Mouse (Mus musculus) heart, embryonic 11.5 days (tissue): ENCODE results near the gene Steap3. TPM values are rescaled to one million over a fixed set of nuclear protein-coding genes. Genes with fewer than 3 reads are reported as not detected.

Experiments used
- ATAC-seq: fragments of 200-750 bp; cut with Nextera tagmentation; replicated peaks from 2 replicates; pipeline ENCODE4 v1.8.0; 2017; ENCODE audit warnings: moderate library complexity; ENCODE audit not compliant: insufficient number of reproducible peaks, low FRiP score, low TSS enrichment
- H3K27ac ChIP-seq: fragments of 300-500 bp; sonication (generic); 2 replicates; pipeline ENCODE4 v1.5.1; 2014; ENCODE audit warnings: mild to moderate bottlenecking, low read depth, low read length
- H3K27me3 ChIP-seq: fragments of 300-500 bp; sonication (generic); 2 replicates; pipeline ENCODE4 v1.6.1; 2014; ENCODE audit warnings: mild to moderate bottlenecking, low read length, mixed read lengths; ENCODE audit not compliant: control insufficient read depth, insufficient read depth
- H3K36me3 ChIP-seq: fragments of 300-500 bp; sonication (generic); 2 replicates; pipeline ENCODE4 v1.6.1; 2014; ENCODE audit warnings: mild to moderate bottlenecking, low read length, moderate library complexity, mixed read lengths; ENCODE audit not compliant: control insufficient read depth, insufficient read depth
- H3K4me1 ChIP-seq: fragments of 300-500 bp; sonication (generic); 2 replicates; pipeline ENCODE4 v1.6.1; 2014; ENCODE audit warnings: low read length; ENCODE audit not compliant: control insufficient read depth, insufficient read depth
- H3K4me2 ChIP-seq: fragments of 300-500 bp; sonication (generic); 2 replicates; pipeline ENCODE4 v1.6.1; 2014; ENCODE audit warnings: mild to moderate bottlenecking, moderate library complexity
- H3K4me3 ChIP-seq: fragments of 300-500 bp; sonication (generic); 2 replicates; pipeline ENCODE4 v1.5.1; 2014; ENCODE audit warnings: low read depth, low read length
- H3K9ac ChIP-seq: fragments of 300-500 bp; sonication (generic); 2 replicates; pipeline ENCODE4 v1.6.1; 2014; ENCODE audit warnings: mild to moderate bottlenecking, low read depth, low read length, moderate library complexity
- H3K9me3 ChIP-seq: fragments of 300-500 bp; sonication (generic); replicated peaks from 2 replicates; pipeline ENCODE4 v1.6.1; 2016; ENCODE audit warnings: low read length; ENCODE audit not compliant: control insufficient read depth
- WGBS: fragments of 180-500 bp; shearing (Covaris S2); extraction: QIAGEN DNeasy Blood & Tissue Kit; methylation state at CpG from one replicate; pipeline ENCODE4 v1.1.7; 2014; ENCODE audit not compliant: insufficient replicate concordance; 5-methylcytosine and 5-hydroxymethylcytosine counted together
- polyA plus RNA-seq: library from polyadenylated mRNA; unstranded; fragments of >200 nt; fragmentation: Nextera tagmentation; extraction: Ambion mirVana; gene quantifications from 2 replicates; pipeline ENCODE4 v1.2.1, GENCODE M21; 2014

Steap3 gene
- polyA plus RNA-seq, 1 experiment from 2014 or later: 18.6 TPM

GRCm38 (mm10) chr1:120275224-120275623, 2.7 kb upstream of the Steap3 start:
- H3K9ac ChIP-seq: no peak overlapping the region
- no peaks in the 10 kb centered on the region for H3K36me3 ChIP-seq
- H3K9me3 ChIP-seq: no peaks in the 10 kb centered on the region
- H3K4me1 ChIP-seq: no peaks in the 10 kb centered on the region
- H3K4me2 ChIP-seq: no peak overlapping the region
- H3K27me3 ChIP-seq: no peaks in the 10 kb centered on the region
- H3K4me3 ChIP-seq: no peak overlapping the region
- WGBS: 83% methylated on average over 3 of the region's 3 CpGs
- no peak for ATAC-seq
- no peak overlapping the region for H3K27ac ChIP-seq

- peak; percentile 91 for ATAC-seq
- peak overlapping the region; percentile 39; the same call in 1 of the 2 replicates for H3K9ac ChIP-seq
Observed at GRCm38 (mm10) chr1:120270882-120271281, 1.6 kb downstream of the Steap3 start.

GRCm38 (mm10) chr1:120270115-120270514, 2.4 kb downstream of the Steap3 start:
- Histone ChIP-seq H3K4me1 (peaks cover 7% of the 10 kb centered on the region; the same call in 1 of the 2 replicates), H3K36me3 (no peaks in the 10 kb centered on the region), H3K27ac (0 out of 2 replicates have a peak overlapping the region, but pooled peaks have one; percentile 22), H3K4me2 (peak overlapping the region; percentile 45), H3K4me3 (peak overlapping the region; percentile 30), H3K9me3 (no peaks in the 10 kb centered on the region), H3K27me3 (no peaks in the 10 kb centered on the region), H3K9ac (peak overlapping the region; percentile 56; the same call in 1 of the 2 replicates)
- WGBS: 61% methylated on average over 7 of the region's 7 CpGs
- ATAC-seq: no peak

More at GRCm38 (mm10) chr1:120270882-120271281, 1.6 kb downstream of the Steap3 start:
- Histone ChIP-seq H3K27me3 (no peaks in the 10 kb centered on the region), H3K4me3 (peak overlapping the region; percentile 30; the same call in 1 of the 2 replicates), H3K4me2 (peak overlapping the region; percentile 45; the same call in 1 of the 2 replicates), H3K9me3 (no peaks in the 10 kb centered on the region), H3K36me3 (no peaks in the 10 kb centered on the region), H3K27ac (no peak overlapping the region), H3K4me1 (0 out of 2 replicates have a peak, but pooled peaks cover 3% of the 10 kb centered on the region)
- 38% methylated on average over 3 of the region's 3 CpGs for WGBS

- no peak for ATAC-seq
- WGBS: 50% methylated on average over 3 of the region's 3 CpGs
- H3K9ac ChIP-seq: no peak overlapping the region
- H3K4me3 ChIP-seq: peak overlapping the region; percentile 2; the same call in 1 of the 2 replicates
- H3K36me3 ChIP-seq: no peaks in the 10 kb centered on the region
- H3K27ac ChIP-seq: no peak overlapping the region
- H3K4me2 ChIP-seq: peak overlapping the region; percentile 45
- H3K27me3 ChIP-seq: no peaks in the 10 kb centered on the region
- peaks cover 7% of the 10 kb centered on the region; the same call in 1 of the 2 replicates for H3K4me1 ChIP-seq
- H3K9me3 ChIP-seq: no peaks in the 10 kb centered on the region
Observed at GRCm38 (mm10) chr1:120267631-120268030, 4.9 kb downstream of the Steap3 start.

- ATAC-seq: no peak
- Histone ChIP-seq H3K4me2 (peak overlapping the region; percentile 45), H3K9me3 (no peaks in the 10 kb centered on the region), H3K27ac (no peak overlapping the region), H3K9ac (no peak overlapping the region), H3K27me3 (no peaks in the 10 kb centered on the region), H3K36me3 (no peaks in the 10 kb centered on the region), H3K4me1 (peaks cover 7% of the 10 kb centered on the region; the same call in 1 of the 2 replicates), H3K4me3 (no peak overlapping the region)
- 42% methylated on average over 4 of the region's 4 CpGs for WGBS
Observed at GRCm38 (mm10) chr1:120266460-120266859, 6.0 kb downstream of the Steap3 start.

- Histone ChIP-seq H3K9me3 (no peaks in the 10 kb centered on the region), H3K4me1 (peaks cover 7% of the 10 kb centered on the region; the same call in 1 of the 2 replicates), H3K27ac (peak overlapping the region; percentile 50), H3K36me3 (no peaks in the 10 kb centered on the region), H3K4me3 (peak overlapping the region; percentile 67), H3K9ac (peak overlapping the region; percentile 75), H3K27me3 (no peaks in the 10 kb centered on the region), H3K4me2 (peak overlapping the region; percentile 98)
- peak; percentile 90 for ATAC-seq
- under 1% methylated on average over 40 of the region's 40 CpGs for WGBS
Observed at GRCm38 (mm10) chr1:120264861-120265686, 7.4 kb downstream of the Steap3 start.

GRCm38 (mm10) chr1:120263226-120263625, 9.3 kb downstream of the Steap3 start:
- no peaks in the 10 kb centered on the region for H3K36me3 ChIP-seq
- no peak overlapping the region for H3K9ac ChIP-seq
- no peak overlapping the region for H3K27ac ChIP-seq
- no peak for ATAC-seq
- H3K4me2 ChIP-seq: no peak overlapping the region
- H3K4me3 ChIP-seq: no peak overlapping the region
- H3K27me3 ChIP-seq: no peaks in the 10 kb centered on the region
- no peaks in the 10 kb centered on the region for H3K9me3 ChIP-seq
- 88% methylated on average over 4 of the region's 4 CpGs for WGBS
- H3K4me1 ChIP-seq: peaks cover 16% of the 10 kb centered on the region

GRCm38 (mm10) chr1:120261166-120261565, 11.3 kb downstream of the Steap3 start:
- Histone ChIP-seq H3K9me3 (no peaks in the 10 kb centered on the region), H3K36me3 (no peaks in the 10 kb centered on the region), H3K27me3 (no peaks in the 10 kb centered on the region), H3K4me3 (no peak overlapping the region), H3K9ac (no peak overlapping the region), H3K4me2 (no peak overlapping the region), H3K27ac (no peak overlapping the region), H3K4me1 (peaks cover 13% of the 10 kb centered on the region)
- ATAC-seq: no peak
- 95% methylated on average over 5 of the region's 5 CpGs for WGBS
